Mouse (Mus musculus): Measurements from ENCODE around the gene Tfap2a.

- TF ChIP-seq CTCF (conservative IDR thresholded peaks at IDR 0.05; ENCODE audit: low read length) (no peak), NANOG (IDR thresholded peaks at IDR 0.05; ENCODE audit: borderline replicate concordance, low read length) (no peak), POU5F1 (IDR thresholded peaks at IDR 0.05; ENCODE audit: borderline replicate concordance, low read length) (no peak)
These were observed 3.8 kb upstream of the Tfap2a start for GRCm38 (mm10) chr13:40741841-40742550.
